Mouse (Mus musculus) duodenum, adult 2 months (tissue): ENCODE measurements around the gene Ift172. TPM values are rescaled to one million over a fixed set of nuclear protein-coding genes. Genes with fewer than 3 reads are reported as not detected.

Source experiments
- polyA plus RNA-seq: library from polyadenylated mRNA; depleted of rRNA; stranded (reverse); fragments of >200 nt; gene quantifications from 2 replicates; pipeline ENCODE4 v1.2.3, GENCODE M21; 2012; ENCODE audit warnings: low replicate concordance; rRNA removed

Ift172 gene
- polyA plus RNA-seq, result 31.0 and 35.5 TPM in 2 replicates

DNA sequence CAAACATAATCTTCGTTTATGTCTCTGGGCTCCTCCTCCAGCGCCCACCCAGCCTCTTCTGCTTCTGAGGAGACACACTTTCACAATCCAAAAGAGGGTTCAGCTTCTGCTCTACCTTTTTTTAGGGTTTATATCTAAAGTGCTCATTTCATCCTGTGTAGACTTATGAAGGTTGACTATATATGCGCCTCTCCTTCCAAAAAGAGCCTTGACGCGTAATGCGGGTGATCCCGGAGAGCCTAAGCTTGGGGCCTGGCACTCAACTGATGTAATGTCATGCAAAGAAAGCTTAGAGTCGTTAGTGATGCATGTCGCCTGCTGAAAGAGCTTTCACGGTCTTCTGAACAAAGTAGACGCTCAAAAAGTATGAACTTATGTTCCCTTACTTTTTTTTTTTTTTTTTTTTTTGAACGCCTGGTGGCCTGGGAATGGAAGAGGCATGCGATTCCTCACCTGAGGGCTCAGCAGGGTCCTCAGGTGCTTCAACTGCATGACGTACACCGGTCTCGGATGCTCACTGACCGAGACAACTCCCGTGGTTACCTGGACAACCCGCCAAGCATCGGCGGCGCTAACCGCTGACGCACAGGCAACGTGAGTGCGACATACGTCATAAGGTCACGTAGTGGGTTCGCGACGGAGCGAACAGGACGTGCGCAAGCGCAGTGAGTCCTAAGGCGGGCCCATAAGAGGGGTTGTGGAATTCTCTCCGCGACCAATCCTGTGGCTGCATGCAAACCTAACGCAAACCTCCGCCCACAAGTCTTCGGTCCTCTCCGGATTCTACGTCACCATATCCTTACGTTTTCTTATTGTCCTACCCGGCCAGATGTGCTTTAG lies at the start of gene Ift172:
Gene Ift172 (minus strand): TSS at position 596 of the 840 bp plus-strand sequence.

DNA sequence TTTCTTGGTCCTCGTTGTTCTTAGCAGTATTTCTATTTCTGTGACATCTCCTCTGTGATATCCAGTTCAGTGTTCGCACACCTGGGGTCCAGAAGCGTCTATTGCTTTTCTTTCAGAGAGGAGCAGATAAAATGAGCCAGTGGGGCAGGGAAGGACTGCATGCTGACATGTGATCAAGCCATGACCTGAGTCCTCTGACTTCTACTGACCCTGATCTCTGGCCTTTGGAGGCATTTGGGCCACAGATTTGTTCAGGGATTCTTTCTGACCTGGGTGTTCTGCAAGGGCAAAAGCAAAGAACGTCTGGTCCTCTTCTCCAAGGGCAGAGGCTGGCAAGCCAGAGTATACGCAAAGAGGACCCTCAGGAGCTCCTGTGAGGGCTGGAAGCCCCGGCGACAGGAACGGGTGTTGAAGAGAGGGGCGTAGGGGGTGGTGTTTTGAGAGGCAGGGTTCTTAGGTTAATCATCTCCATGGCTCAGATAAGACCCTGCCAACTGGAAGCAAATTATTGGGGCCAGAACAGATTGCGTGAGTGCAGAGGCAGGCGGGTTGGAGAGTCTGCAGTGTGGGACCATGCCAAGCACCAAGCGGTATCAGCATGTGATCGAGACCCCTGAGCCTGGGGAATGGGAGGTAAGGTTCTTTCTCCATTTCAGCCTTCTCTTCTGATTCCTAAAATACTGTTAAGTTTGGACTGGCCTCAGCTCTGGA lies 6.3 kb upstream of the Ift172 start, which contains the start of gene Gckr:
Gene Gckr (plus strand): TSS at position 397 of the 711 bp plus-strand sequence.

DNA sequence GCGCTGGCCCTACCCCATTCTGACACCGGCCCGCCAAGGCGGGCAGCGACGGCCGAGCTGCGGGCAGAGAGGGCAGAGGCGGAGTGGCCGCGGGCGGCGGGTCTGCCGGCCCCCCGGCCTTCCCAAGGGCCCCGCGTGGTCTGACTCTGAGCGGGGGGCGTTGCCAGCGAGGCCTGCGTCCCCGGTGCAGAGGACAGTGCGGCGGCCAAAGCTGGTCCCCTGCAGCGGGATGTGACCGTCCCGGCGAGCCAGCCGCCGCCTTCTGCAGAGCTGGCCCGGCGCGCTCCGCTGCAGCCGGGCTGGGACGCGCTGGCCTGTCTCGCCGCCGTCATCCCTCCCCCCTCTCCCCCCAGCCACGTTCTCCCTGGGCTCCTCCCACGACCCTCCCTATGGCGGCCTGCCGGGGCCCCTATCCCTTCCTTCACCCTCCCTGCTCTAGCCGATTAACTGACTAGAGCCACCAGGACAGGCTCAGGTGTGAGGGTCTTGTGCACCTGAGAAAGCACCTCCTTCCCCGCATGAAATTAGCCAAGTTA lies 4.8 kb upstream of the Ift172 start, which contains the start of gene Fndc4:
Gene Fndc4 (minus strand): TSS at position 475 of the 536 bp plus-strand sequence.

GRCm38 (mm10) chr5:31251541-31252101 lies 39.3 kb downstream of the Ift172 start, which contains the start of gene Krtcap3:
Krtcap3 (plus strand) TSS chr5:31251691.

GRCm38 (mm10) chr5:31240637-31241521 lies 50.0 kb downstream of the Ift172 start, which contains the start of the genes Nrbp1 and Gm9970:
Nrbp1 (plus strand) TSS chr5:31240864.
Gm9970 (minus strand) TSS chr5:31241232.

DNA sequence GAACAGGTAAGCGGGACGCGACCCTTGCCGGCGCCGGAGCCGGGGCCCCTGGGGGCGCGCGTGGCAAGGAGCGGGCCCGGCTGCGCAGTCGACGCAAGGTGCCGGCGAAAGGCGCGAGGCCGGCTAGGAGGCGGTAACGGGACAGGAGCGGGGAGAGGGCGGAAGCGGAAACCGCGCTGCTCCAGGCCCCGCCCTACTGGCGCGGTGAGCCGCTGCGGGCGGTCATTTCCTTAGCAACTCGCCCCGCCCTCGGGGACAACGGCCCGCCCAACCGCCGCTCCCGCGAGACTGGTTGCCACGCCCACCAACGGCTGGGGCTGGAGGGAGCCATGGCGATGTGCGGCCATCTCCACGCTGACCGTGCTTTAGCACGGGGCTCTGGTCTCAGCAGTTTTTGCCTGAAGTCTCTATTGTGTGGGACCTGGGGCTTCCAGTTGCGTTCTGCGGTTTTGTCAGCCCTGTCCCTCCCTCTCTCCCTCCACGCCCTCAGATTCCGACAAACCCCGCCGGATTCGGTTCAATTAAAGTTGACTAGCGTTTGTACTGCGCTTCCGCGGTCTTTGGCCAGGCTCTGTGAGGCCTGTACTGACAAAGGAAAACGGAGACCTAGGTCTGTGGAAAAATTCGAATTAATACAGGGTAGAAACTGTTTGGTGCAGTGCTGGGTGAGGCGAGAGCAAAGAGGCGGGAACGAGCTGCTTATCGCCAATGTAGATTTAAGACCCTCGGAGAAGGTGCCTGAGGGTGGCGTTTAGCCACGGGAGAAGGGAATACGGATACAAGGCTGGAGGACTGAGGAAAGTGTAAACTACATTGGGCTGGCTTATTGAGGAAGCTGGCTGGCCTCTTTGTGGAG lies 70.2 kb downstream of the Ift172 start, which contains the start of gene Ppm1g:
Gene Ppm1g (minus strand): TSS at position 240 of the 856 bp plus-strand sequence.

Other genes starting within 250 kb of the Ift172 start
- 39.3 and 58.7 TPM in 2 replicates for gene Atraid, start 242.8 kb downstream of the Ift172 start, polyA plus RNA-seq
- gene Slc5a6, start 242.2 kb downstream of the Ift172 start, polyA plus RNA-seq, result 37.3 and 46.8 TPM in 2 replicates
- 13.4 and 20.9 TPM in 2 replicates for gene Cad, start 236.3 kb downstream of the Ift172 start, polyA plus RNA-seq
- gene Dnajc5g, start 184.8 kb downstream of the Ift172 start, polyA plus RNA-seq, result not detected in 2 replicates
- 0.15 and 0.69 TPM in 2 replicates for gene Slc30a3, start 182.9 kb downstream of the Ift172 start, polyA plus RNA-seq
- gene Trim54, start 174.4 kb downstream of the Ift172 start, polyA plus RNA-seq, result not detected in 2 replicates
- not detected in 2 replicates for gene Ucn, start 152.3 kb downstream of the Ift172 start, polyA plus RNA-seq
- gene Mpv17, start 136.9 kb downstream of the Ift172 start, polyA plus RNA-seq, result 20.0 and 31.7 TPM in 2 replicates
- gene Gm29609, start 111.2 kb downstream of the Ift172 start, polyA plus RNA-seq, result 0.47 and 0.76 TPM in 2 replicates
- gene Gtf3c2, start 111.0 kb downstream of the Ift172 start, polyA plus RNA-seq, result 29.7 and 31.1 TPM in 2 replicates
- gene Snx17, start 97.9 kb downstream of the Ift172 start, polyA plus RNA-seq, result 59.4 and 61.7 TPM in 2 replicates
- 27.5 and 32.1 TPM in 2 replicates for gene Eif2b4, start 97.7 kb downstream of the Ift172 start, polyA plus RNA-seq
- gene Zfp513, start 88.8 kb downstream of the Ift172 start, polyA plus RNA-seq, result 52.4 and 60.3 TPM in 2 replicates
- 85.7 and 105 TPM in 2 replicates for gene Ppm1g, start 70.4 kb downstream of the Ift172 start, polyA plus RNA-seq
- 185 and 336 TPM in 2 replicates for gene Nrbp1, start 50.3 kb downstream of the Ift172 start, polyA plus RNA-seq
- 1.2 TPM in 1 of 2 replicates, not detected in the other for gene Gm9970, start 49.9 kb downstream of the Ift172 start, polyA plus RNA-seq
- 217 and 238 TPM in 2 replicates for gene Krtcap3, start 39.4 kb downstream of the Ift172 start, polyA plus RNA-seq
- gene Fndc4, start 5.0 kb upstream of the Ift172 start, polyA plus RNA-seq, result 2.6 and 5.2 TPM in 2 replicates
- gene Gckr, start 6.3 kb upstream of the Ift172 start, polyA plus RNA-seq, result not detected in 2 replicates
- 3.0 and 4.6 TPM in 2 replicates for gene Zfp512, start 161.3 kb upstream of the Ift172 start, polyA plus RNA-seq
- gene 4930548H24Rik, start 194.6 kb upstream of the Ift172 start, polyA plus RNA-seq, result not detected in 2 replicates
- 3.9 and 15.5 TPM in 2 replicates for gene Gpn1, start 203.6 kb upstream of the Ift172 start, polyA plus RNA-seq
- gene Slc4a1ap, start 235.9 kb upstream of the Ift172 start, polyA plus RNA-seq, result 7.0 and 9.3 TPM in 2 replicates
- gene Supt7l, start 236.7 kb upstream of the Ift172 start, polyA plus RNA-seq, result 4.6 and 6.4 TPM in 2 replicates